13 mouse cellular contexts compared by ENCODE assay signal in the genomic region with DNA sequence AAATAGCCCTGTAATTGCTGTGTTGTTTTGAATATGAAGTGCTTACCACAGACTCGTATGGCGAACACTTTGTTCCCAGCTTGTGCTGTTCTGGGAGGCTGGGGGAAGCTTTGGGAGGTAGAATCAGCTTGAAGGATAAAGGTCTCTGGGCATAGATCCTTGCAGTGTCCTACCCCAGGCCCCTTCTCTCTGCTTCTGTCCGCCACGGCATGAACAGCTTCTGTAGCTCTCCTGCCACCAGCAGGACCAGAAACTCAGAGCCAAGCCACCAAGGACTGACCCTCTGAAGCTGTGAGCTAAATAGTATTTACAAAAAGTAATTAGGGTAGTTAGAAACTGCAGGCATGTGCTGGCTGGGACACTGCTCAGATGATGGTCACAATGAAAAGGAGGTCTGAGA. TPM values are rescaled to one million over a fixed set of nuclear protein-coding genes. Genes with fewer than 3 reads are reported as not detected.
"Had no signal": no experiment of that assay in that cellular context is flagged by ENCODE, and none has a peak within 500 bp of the region (broad histone marks: within the 10 kb centered on the region; RNA-seq: fewer than 3 reads in every experiment).

No protein-coding gene starts in this region.

- H3K4me3 ChIP-seq: embryonic facial prominence, embryonic 10.5 days; embryonic facial prominence, embryonic 12.5 days; embryonic facial prominence, embryonic 13.5 days; embryonic facial prominence, embryonic 15.5 days; erythroblast, embryonic 14.5 days; forebrain, embryonic 10.5 days; forebrain, embryonic 12.5 days; forebrain, embryonic 13.5 days; forebrain, embryonic 15.5 days; gastrocnemius, adult 2 months had no signal

- DNase-seq: gastrocnemius, postnatal 25 days had no signal

- H3K9ac ChIP-seq: embryonic facial prominence, embryonic 12.5 days; embryonic facial prominence, embryonic 13.5 days; embryonic facial prominence, embryonic 15.5 days; forebrain, embryonic 12.5 days; forebrain, embryonic 13.5 days; forebrain, embryonic 15.5 days; forebrain, postnatal 0 days had no signal

- H3K4me2 ChIP-seq: embryonic facial prominence, embryonic 12.5 days; embryonic facial prominence, embryonic 13.5 days; embryonic facial prominence, embryonic 15.5 days; forebrain, embryonic 12.5 days; forebrain, embryonic 13.5 days; forebrain, embryonic 15.5 days had no signal

- H3K27ac ChIP-seq: embryonic facial prominence, embryonic 10.5 days; embryonic facial prominence, embryonic 12.5 days; embryonic facial prominence, embryonic 13.5 days; embryonic facial prominence, embryonic 15.5 days; forebrain, embryonic 10.5 days; forebrain, embryonic 12.5 days; forebrain, embryonic 13.5 days; forebrain, embryonic 15.5 days; gastrocnemius, adult 2 months had no signal

- H3K4me1 ChIP-seq: embryonic facial prominence, embryonic 10.5 days; embryonic facial prominence, embryonic 12.5 days; embryonic facial prominence, embryonic 13.5 days; embryonic facial prominence, embryonic 15.5 days had no signal

- ATAC-seq: forebrain, embryonic 13.5 days; forebrain, embryonic 15.5 days had no signal

- H3K27me3 ChIP-seq: embryonic facial prominence, embryonic 12.5 days; embryonic facial prominence, embryonic 13.5 days; embryonic facial prominence, embryonic 15.5 days; forebrain, embryonic 12.5 days; forebrain, embryonic 13.5 days; forebrain, embryonic 15.5 days had no signal

- H3K9me3 ChIP-seq: embryonic facial prominence, embryonic 13.5 days; embryonic facial prominence, embryonic 15.5 days; forebrain, embryonic 13.5 days; forebrain, embryonic 15.5 days had no signal

RNA-seq across cellular contexts. Expression of a gene that starts 52.4 kb away (rescaled TPM):
- total RNA-seq: granulocyte monocyte progenitor cell, adult 5-6 weeks had no signal
- polyA plus RNA-seq: erythroblast, embryonic 14.5 days had no signal
